Mouse (Mus musculus): Measurements from ENCODE around the gene E330009J07Rik. TPM values are rescaled to one million over a fixed set of nuclear protein-coding genes. Genes with fewer than 3 reads are reported as not detected.

The E330009J07Rik gene
- polyA plus RNA-seq, 1 experiment from 2014 or later: 12.9 TPM

DNA sequence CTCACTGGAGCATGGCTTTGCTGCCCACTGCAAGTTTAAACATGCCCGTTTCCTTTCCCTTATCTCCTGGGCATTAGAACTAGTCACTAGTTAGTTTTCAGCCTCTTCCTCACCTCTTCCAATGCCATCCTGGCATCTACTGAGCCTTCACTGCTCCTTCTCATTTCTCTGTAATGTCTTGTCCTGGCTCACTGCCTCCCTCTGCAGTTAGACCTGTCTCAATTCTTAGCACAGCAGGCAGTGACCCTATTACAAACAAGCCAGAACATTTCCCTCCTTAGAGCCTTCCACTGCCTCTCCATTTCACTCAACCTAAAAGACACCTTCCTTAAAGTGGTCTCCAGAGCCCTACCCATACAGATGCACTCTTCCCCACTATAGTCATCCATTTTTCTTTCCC, 45.0 kb downstream of the E330009J07Rik start:
- H3K4me1 ChIP-seq (ENCODE audit: control insufficient read depth, insufficient read depth, low read length): peaks cover 2% of the 10 kb centered on the region; the same call in 1 of the 2 replicates
- no peak overlapping the region for H3K4me2 ChIP-seq (ENCODE audit: low read length)
- H3K4me3 ChIP-seq (ENCODE audit: low read depth, low read length): no peak overlapping the region
- H3K27ac ChIP-seq (ENCODE audit: low read length): no peak overlapping the region
- 83% methylated on average over 1 of the region's 1 CpGs for WGBS
- H3K36me3 ChIP-seq (ENCODE audit: control insufficient read depth, insufficient read depth, low read length): peaks cover 6% of the 10 kb centered on the region
- no peak for ATAC-seq
- no peaks in the 10 kb centered on the region for H3K27me3 ChIP-seq (ENCODE audit: control insufficient read depth, insufficient read depth, low read depth, low read length)
- no peaks in the 10 kb centered on the region for H3K9me3 ChIP-seq (replicated peaks; ENCODE audit: control insufficient read depth, low read length, poor library complexity, severe bottlenecking)
- H3K9ac ChIP-seq (ENCODE audit: low read depth, low read length): no peak overlapping the region

DNA sequence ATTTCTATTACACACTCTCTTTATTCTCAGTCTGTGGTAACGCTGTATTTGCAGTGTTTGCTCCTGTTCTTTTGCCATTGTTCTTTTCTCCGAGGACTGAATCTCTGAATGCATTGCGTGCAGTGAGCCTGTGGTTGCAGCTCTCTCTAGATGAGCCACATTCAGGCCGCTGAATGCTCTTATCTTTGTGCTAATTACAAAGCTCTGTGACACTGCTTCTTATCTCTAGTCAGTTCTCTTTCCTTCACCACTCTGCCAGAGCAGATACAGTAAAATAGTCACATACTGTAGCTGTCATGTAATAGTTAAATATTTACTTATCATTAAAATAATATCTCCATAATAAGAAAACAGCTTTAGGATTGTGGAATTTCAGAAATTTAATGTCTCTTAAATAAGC, 47.3 kb downstream of the E330009J07Rik start:
- H3K4me1 ChIP-seq (ENCODE audit: control insufficient read depth, insufficient read depth, low read length): peaks cover 2% of the 10 kb centered on the region; the same call in 1 of the 2 replicates
- H3K36me3 ChIP-seq (ENCODE audit: control insufficient read depth, insufficient read depth, low read length): peaks cover 6% of the 10 kb centered on the region; the same call in 1 of the 2 replicates
- no peaks in the 10 kb centered on the region for H3K27me3 ChIP-seq (ENCODE audit: control insufficient read depth, insufficient read depth, low read depth, low read length)
- no peaks in the 10 kb centered on the region for H3K9me3 ChIP-seq (replicated peaks; ENCODE audit: control insufficient read depth, low read length, poor library complexity, severe bottlenecking)
- 46% methylated on average over 4 of the region's 4 CpGs for WGBS
- H3K27ac ChIP-seq (ENCODE audit: low read length): no peak overlapping the region
- no peak for ATAC-seq
- no peak overlapping the region for H3K4me3 ChIP-seq (ENCODE audit: low read depth, low read length)
- H3K4me2 ChIP-seq (ENCODE audit: low read length): no peak overlapping the region
- no peak overlapping the region for H3K9ac ChIP-seq (ENCODE audit: low read depth, low read length)

DNA sequence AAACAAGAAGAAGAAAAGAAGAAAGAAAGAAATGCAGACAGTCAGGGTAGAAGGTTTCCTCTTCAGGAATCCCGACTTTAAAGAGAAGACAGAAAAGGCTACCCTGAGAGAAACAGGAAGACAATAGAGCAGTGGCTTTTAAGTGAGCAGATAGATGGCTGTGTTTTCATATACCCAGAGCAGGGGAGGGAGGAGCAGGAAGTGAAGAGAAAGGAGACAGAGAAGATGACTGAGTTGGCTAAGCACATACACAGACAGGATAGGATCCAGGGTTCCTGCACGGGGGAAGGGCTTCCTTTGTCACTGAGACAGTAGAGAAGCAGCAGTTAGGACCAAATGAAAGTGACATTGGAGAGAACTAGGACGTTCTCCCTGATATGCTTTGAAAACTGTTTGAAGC, 50.3 kb downstream of the E330009J07Rik start:
- H3K36me3 ChIP-seq (ENCODE audit: control insufficient read depth, insufficient read depth, low read length): peaks cover 6% of the 10 kb centered on the region; the same call in 1 of the 2 replicates
- H3K9ac ChIP-seq (ENCODE audit: low read depth, low read length): no peak overlapping the region
- WGBS: 56% methylated on average over 3 of the region's 3 CpGs
- H3K27ac ChIP-seq (ENCODE audit: low read length): no peak overlapping the region
- no peaks in the 10 kb centered on the region for H3K4me1 ChIP-seq (ENCODE audit: control insufficient read depth, insufficient read depth, low read length)
- no peaks in the 10 kb centered on the region for H3K27me3 ChIP-seq (ENCODE audit: control insufficient read depth, insufficient read depth, low read depth, low read length)
- H3K4me3 ChIP-seq (ENCODE audit: low read depth, low read length): no peak overlapping the region
- no peak for ATAC-seq
- no peak overlapping the region for H3K4me2 ChIP-seq (ENCODE audit: low read length)
- H3K9me3 ChIP-seq (replicated peaks; ENCODE audit: control insufficient read depth, low read length, poor library complexity, severe bottlenecking): no peaks in the 10 kb centered on the region

DNA sequence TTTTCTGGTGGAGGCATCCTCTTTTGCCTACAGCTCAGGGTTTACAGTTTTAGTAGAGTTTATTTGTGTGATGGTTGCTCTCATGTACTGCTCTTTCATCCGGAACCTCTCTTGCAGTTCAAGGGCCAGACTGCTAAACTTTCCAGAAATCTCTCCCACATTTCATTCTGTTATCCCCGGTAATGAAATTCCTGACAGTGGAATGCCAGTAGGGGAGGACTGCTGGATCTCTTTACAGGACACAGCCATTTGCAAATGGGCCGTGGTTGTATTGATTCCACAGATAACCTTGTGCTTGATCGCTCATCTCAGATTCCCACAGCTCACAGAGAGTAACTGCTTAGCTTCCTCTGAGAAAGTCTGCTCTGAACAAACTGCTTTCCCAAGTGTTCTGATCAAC, 54.0 kb downstream of the E330009J07Rik start:
- Histone ChIP-seq H3K4me3 (ENCODE audit: low read depth, low read length) (no peak overlapping the region), H3K9me3 (replicated peaks; ENCODE audit: control insufficient read depth, low read length, poor library complexity, severe bottlenecking) (no peaks in the 10 kb centered on the region), H3K4me1 (ENCODE audit: control insufficient read depth, insufficient read depth, low read length) (no peaks in the 10 kb centered on the region), H3K36me3 (ENCODE audit: control insufficient read depth, insufficient read depth, low read length) (peaks cover 8% of the 10 kb centered on the region; the same call in 1 of the 2 replicates), H3K9ac (ENCODE audit: low read depth, low read length) (no peak overlapping the region), H3K27me3 (ENCODE audit: control insufficient read depth, insufficient read depth, low read depth, low read length) (no peaks in the 10 kb centered on the region), H3K4me2 (ENCODE audit: low read length) (no peak overlapping the region), H3K27ac (ENCODE audit: low read length) (no peak overlapping the region)
- WGBS: 88% methylated on average over 4 of the region's 4 CpGs
- ATAC-seq: no peak

DNA sequence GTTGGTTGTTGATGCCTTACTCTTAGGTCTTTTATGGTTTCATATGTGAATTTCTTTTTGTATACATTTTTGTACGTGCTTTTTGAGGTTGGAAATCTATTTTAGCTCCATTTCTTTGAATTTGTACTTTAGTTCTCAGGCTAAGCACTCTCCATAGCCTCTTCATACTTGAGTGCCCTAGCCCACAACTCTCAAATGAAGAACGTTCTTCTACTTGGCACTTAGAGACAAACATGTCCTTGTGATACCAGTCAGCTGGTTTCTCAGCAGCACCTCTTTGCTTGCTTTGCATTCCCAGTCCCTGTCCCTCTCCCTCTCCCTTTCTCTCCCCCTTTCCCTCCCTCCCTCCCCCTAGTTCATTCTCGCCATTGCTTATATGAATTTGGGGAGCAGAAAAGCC, 55.8 kb downstream of the E330009J07Rik start:
- Histone ChIP-seq H3K27ac (ENCODE audit: low read length) (no peak overlapping the region), H3K4me2 (ENCODE audit: low read length) (no peak overlapping the region), H3K4me1 (ENCODE audit: control insufficient read depth, insufficient read depth, low read length) (no peaks in the 10 kb centered on the region), H3K4me3 (ENCODE audit: low read depth, low read length) (no peak overlapping the region), H3K9me3 (replicated peaks; ENCODE audit: control insufficient read depth, low read length, poor library complexity, severe bottlenecking) (no peaks in the 10 kb centered on the region), H3K27me3 (ENCODE audit: control insufficient read depth, insufficient read depth, low read depth, low read length) (no peaks in the 10 kb centered on the region), H3K9ac (ENCODE audit: low read depth, low read length) (no peak overlapping the region), H3K36me3 (ENCODE audit: control insufficient read depth, insufficient read depth, low read length) (peaks cover 9% of the 10 kb centered on the region; the same call in 1 of the 2 replicates)
- no peak for ATAC-seq
- WGBS: 89% methylated on average over 3 of the region's 3 CpGs

DNA sequence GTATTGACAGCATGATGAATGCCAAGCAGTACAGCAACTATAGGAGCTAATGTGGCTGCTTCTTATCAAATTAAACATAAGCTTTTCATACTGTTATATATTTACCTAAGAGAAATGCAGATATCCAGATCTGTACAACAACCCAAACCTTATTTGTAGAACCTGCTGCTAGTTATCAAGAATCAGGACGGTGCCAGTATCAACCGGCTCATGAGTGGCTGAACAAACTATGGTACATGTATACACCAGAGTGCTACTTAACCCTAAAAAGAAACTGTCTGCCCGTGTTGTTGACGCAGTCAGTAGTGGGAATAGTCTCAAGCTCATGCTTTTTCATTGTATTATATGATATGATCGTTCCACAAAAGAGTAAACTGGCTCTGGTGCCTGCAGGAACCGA, 64.9 kb downstream of the E330009J07Rik start:
- Histone ChIP-seq H3K9ac (ENCODE audit: low read depth, low read length) (no peak overlapping the region), H3K4me2 (ENCODE audit: low read length) (no peak overlapping the region), H3K4me1 (ENCODE audit: control insufficient read depth, insufficient read depth, low read length) (no peaks in the 10 kb centered on the region), H3K9me3 (replicated peaks; ENCODE audit: control insufficient read depth, low read length, poor library complexity, severe bottlenecking) (no peaks in the 10 kb centered on the region), H3K27ac (ENCODE audit: low read length) (no peak overlapping the region), H3K27me3 (ENCODE audit: control insufficient read depth, insufficient read depth, low read depth, low read length) (no peaks in the 10 kb centered on the region), H3K4me3 (ENCODE audit: low read depth, low read length) (no peak overlapping the region), H3K36me3 (ENCODE audit: control insufficient read depth, insufficient read depth, low read length) (peaks cover 5% of the 10 kb centered on the region; the same call in 1 of the 2 replicates)
- ATAC-seq: no peak
- WGBS: 95% methylated on average over 6 of the region's 6 CpGs

DNA sequence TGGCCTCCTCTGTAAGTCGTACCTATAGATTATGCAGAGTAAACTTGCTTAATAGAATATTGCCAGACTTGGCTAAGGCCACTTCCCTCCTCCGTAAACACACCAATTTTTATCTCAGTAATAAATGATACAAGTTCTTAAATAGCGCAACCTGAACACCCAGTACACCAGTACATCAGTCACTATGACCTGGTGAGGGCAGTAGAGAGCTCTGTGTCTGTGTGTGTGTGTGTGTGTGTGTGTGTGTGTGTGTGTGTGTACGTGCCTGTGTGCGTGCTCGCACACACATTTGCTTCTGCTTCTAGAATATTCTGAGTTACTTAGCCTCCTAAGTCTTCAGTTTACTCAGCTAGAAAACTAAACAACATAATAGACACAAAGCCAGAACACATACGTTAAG, 82.6 kb downstream of the E330009J07Rik start:
- WGBS: 93% methylated on average over 7 of the region's 7 CpGs
- H3K9ac ChIP-seq (ENCODE audit: low read depth, low read length): no peak overlapping the region

More for the DNA sequence above, 82.6 kb downstream of the E330009J07Rik start:
- H3K4me3 ChIP-seq (ENCODE audit: low read depth, low read length): no peak overlapping the region
- no peak overlapping the region for H3K27ac ChIP-seq (ENCODE audit: low read length)
- no peaks in the 10 kb centered on the region for H3K27me3 ChIP-seq (ENCODE audit: control insufficient read depth, insufficient read depth, low read depth, low read length)
- H3K9me3 ChIP-seq (replicated peaks; ENCODE audit: control insufficient read depth, low read length, poor library complexity, severe bottlenecking): no peaks in the 10 kb centered on the region
- no peaks in the 10 kb centered on the region for H3K4me1 ChIP-seq (ENCODE audit: control insufficient read depth, insufficient read depth, low read length)
- H3K4me2 ChIP-seq (ENCODE audit: low read length): no peak overlapping the region
- no peak for ATAC-seq
- H3K36me3 ChIP-seq (ENCODE audit: control insufficient read depth, insufficient read depth, low read length): no peaks in the 10 kb centered on the region; the same call in 1 of the 2 replicates

Other genes with a start within 250 kb of the E330009J07Rik start
- gene Agk, start 111.0 kb downstream of the E330009J07Rik start, polyA plus RNA-seq (2015; fragmentation: Nextera tagmentation; extraction: Ambion mirVana): 64.0 and 74.5 TPM in 2 replicates
- gene Wee2, start 3.0 kb upstream of the E330009J07Rik start, polyA plus RNA-seq (2015; fragmentation: Nextera tagmentation; extraction: Ambion mirVana): 0.10 and 0.21 TPM in 2 replicates
- 96.8 and 110 TPM in 2 replicates for gene Ssbp1, start 35.2 kb upstream of the E330009J07Rik start, polyA plus RNA-seq (2015; fragmentation: Nextera tagmentation; extraction: Ambion mirVana)
- not detected in 2 replicates for gene Tas2r137, start 55.1 kb upstream of the E330009J07Rik start, polyA plus RNA-seq (2015; fragmentation: Nextera tagmentation; extraction: Ambion mirVana)
- gene Tas2r108, start 57.4 kb upstream of the E330009J07Rik start, polyA plus RNA-seq (2015; fragmentation: Nextera tagmentation; extraction: Ambion mirVana): not detected in 2 replicates
- gene Prss37, start 83.4 kb upstream of the E330009J07Rik start, polyA plus RNA-seq (2015; fragmentation: Nextera tagmentation; extraction: Ambion mirVana): not detected in 2 replicates
- 0.06 and 0.11 TPM in 2 replicates for gene Olfr461, start 118.9 kb upstream of the E330009J07Rik start, polyA plus RNA-seq (2015; fragmentation: Nextera tagmentation; extraction: Ambion mirVana)
- gene Olfr460, start 133.4 kb upstream of the E330009J07Rik start, polyA plus RNA-seq (2015; fragmentation: Nextera tagmentation; extraction: Ambion mirVana): not detected in 2 replicates
- gene Clec5a, start 149.7 kb upstream of the E330009J07Rik start, polyA plus RNA-seq (2015; fragmentation: Nextera tagmentation; extraction: Ambion mirVana): 0.44 and 0.75 TPM in 2 replicates
- gene Tas2r138, start 177.2 kb upstream of the E330009J07Rik start, polyA plus RNA-seq (2015; fragmentation: Nextera tagmentation; extraction: Ambion mirVana): not detected in 2 replicates
- gene Mgam, start 192.7 kb upstream of the E330009J07Rik start, polyA plus RNA-seq (2015; fragmentation: Nextera tagmentation; extraction: Ambion mirVana): not detected in 2 replicates